Mouse (Mus musculus) bone marrow macrophage, adult 2 months (primary cell): ENCODE measurements around the gene Cfap36.

Experiments
- CTCF ChIP-seq: IDR thresholded peaks from 2 replicates; pipeline ENCODE4 v1.5.1; 2012; ENCODE audit warnings: low read depth, mild to moderate bottlenecking, low read length, moderate library complexity
- POLR2A ChIP-seq: IDR thresholded peaks from 2 replicates; pipeline ENCODE4 v1.6.1; 2012; ENCODE audit warnings: mild to moderate bottlenecking, low read depth, low read length, borderline replicate concordance

DNA sequence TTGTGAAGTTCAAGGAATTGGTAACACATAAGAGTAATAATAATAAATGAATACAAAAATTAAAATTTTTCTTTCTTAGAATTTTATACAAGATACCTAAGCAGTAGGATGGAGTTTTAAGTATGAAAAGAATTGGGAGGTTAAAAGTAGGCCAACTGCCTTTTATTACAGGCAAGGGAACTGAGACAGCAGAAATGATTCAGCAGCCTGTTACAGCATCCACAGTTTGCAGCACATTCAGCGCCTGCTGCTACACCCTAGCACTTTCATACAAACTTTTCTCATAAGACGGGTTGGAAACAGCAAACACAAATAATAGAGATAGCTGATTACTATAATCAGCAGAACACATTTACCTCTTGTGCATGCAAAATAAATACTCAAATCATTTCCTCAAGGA is 37.4 kb downstream of the Cfap36 start:
- TF ChIP-seq CTCF (no peak), POLR2A (no peak)
